Mouse (Mus musculus) cerebellum, adult 2 months (tissue): Measurements from ENCODE around the gene Sel1l.

Experiments used
- CTCF ChIP-seq: fragments of 200-500 bp; IDR thresholded peaks from 2 replicates; pipeline ENCODE4 v1.5.1; 2011; ENCODE audit warnings: low read depth, mild to moderate bottlenecking, control low read depth, low read length, moderate library complexity, borderline replicate concordance; ENCODE audit not compliant: insufficient read depth
- POLR2A ChIP-seq: fragments of 200-500 bp; IDR thresholded peaks from 2 replicates; pipeline ENCODE4 v1.6.1; 2011; ENCODE audit warnings: low read length, control low read depth, borderline replicate concordance; ENCODE audit not compliant: insufficient read depth

GRCm38 (mm10) chr12:91845393-91845792, 3.6 kb downstream of the Sel1l start:
- TF ChIP-seq POLR2A (no peak), CTCF (no peak)
